Mouse (Mus musculus): ENCODE measurements around the gene Med12l. TPM values are rescaled to one million over a fixed set of nuclear protein-coding genes. Genes with fewer than 3 reads are reported as not detected.

Gene Med12l
- polyA plus RNA-seq, 1 experiment from 2014 or later: 2.1 TPM

GRCm38 (mm10) chr3:59141507-59142305 is 136.1 kb downstream of the Med12l start:
- no peak for ATAC-seq (ENCODE audit: insufficient number of reproducible peaks, insufficient read depth, low FRiP score, low read depth)
- 62% methylated on average over 8 of the region's 8 CpGs for WGBS
- H3K27me3 ChIP-seq (ENCODE audit: control insufficient read depth, insufficient read depth, low read length): no peaks in the 10 kb centered on the region
- H3K4me2 ChIP-seq (replicated peaks; ENCODE audit: low read depth, low read length): no peak overlapping the region
- no peaks in the 10 kb centered on the region for H3K4me1 ChIP-seq (ENCODE audit: control insufficient read depth, insufficient read depth, low read length)
- no peaks in the 10 kb centered on the region for H3K9me3 ChIP-seq (ENCODE audit: control insufficient read depth, low read depth, low read length)
- H3K27ac ChIP-seq (ENCODE audit: low read length): no peak overlapping the region
- H3K36me3 ChIP-seq (ENCODE audit: control insufficient read depth, insufficient read depth, low read length): no peaks in the 10 kb centered on the region
- H3K4me3 ChIP-seq (ENCODE audit: low read depth, low read length): no peak overlapping the region
- no peak overlapping the region for H3K9ac ChIP-seq (replicated peaks; ENCODE audit: low read depth, low read length)

- ATAC-seq (ENCODE audit: insufficient number of reproducible peaks, insufficient read depth, low FRiP score, low read depth): no peak
- no peaks in the 10 kb centered on the region for H3K4me1 ChIP-seq (ENCODE audit: control insufficient read depth, insufficient read depth, low read length)
- H3K27ac ChIP-seq (ENCODE audit: low read length): no peak overlapping the region
- no peaks in the 10 kb centered on the region for H3K9me3 ChIP-seq (ENCODE audit: control insufficient read depth, low read depth, low read length)
- H3K4me3 ChIP-seq (ENCODE audit: low read depth, low read length): no peak overlapping the region
- no peaks in the 10 kb centered on the region for H3K36me3 ChIP-seq (ENCODE audit: control insufficient read depth, insufficient read depth, low read length)
- H3K9ac ChIP-seq (replicated peaks; ENCODE audit: low read depth, low read length): no peak overlapping the region
- no peaks in the 10 kb centered on the region for H3K27me3 ChIP-seq (ENCODE audit: control insufficient read depth, insufficient read depth, low read length)
- WGBS: 74% methylated on average over 5 of the region's 5 CpGs
- no peak overlapping the region for H3K4me2 ChIP-seq (replicated peaks; ENCODE audit: low read depth, low read length)
These were observed 139.6 kb downstream of the Med12l start for GRCm38 (mm10) chr3:59145194-59145593.

DNA sequence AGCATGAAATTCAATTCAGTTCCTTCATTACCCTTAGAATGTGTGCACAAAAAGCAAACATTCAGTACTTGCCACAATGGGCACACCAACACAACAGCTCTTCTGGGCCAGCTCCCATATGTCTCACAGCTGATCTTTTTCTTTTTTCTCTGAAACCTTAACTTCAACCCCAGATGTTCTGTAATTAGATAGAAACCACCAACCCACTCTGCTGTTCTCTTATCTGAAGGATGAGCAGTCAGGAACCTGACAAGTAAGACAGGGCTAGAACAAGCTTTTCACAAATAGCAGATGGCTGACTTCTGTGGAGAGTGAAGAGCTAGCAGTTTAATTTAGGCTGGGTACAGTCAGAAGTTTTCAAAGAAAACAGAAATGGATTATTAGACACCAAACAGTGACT is 144.0 kb downstream of the Med12l start:
- H3K9me3 ChIP-seq (ENCODE audit: control insufficient read depth, low read depth, low read length): no peaks in the 10 kb centered on the region
- no peak overlapping the region for H3K27ac ChIP-seq (ENCODE audit: low read length)
- no peak overlapping the region for H3K4me2 ChIP-seq (replicated peaks; ENCODE audit: low read depth, low read length)
- no peak for ATAC-seq (ENCODE audit: insufficient number of reproducible peaks, insufficient read depth, low FRiP score, low read depth)
- no peak overlapping the region for H3K4me3 ChIP-seq (ENCODE audit: low read depth, low read length)
- no peak overlapping the region for H3K9ac ChIP-seq (replicated peaks; ENCODE audit: low read depth, low read length)
- H3K36me3 ChIP-seq (ENCODE audit: control insufficient read depth, insufficient read depth, low read length): no peaks in the 10 kb centered on the region
- no peaks in the 10 kb centered on the region for H3K27me3 ChIP-seq (ENCODE audit: control insufficient read depth, insufficient read depth, low read length)
- H3K4me1 ChIP-seq (ENCODE audit: control insufficient read depth, insufficient read depth, low read length): no peaks in the 10 kb centered on the region

DNA sequence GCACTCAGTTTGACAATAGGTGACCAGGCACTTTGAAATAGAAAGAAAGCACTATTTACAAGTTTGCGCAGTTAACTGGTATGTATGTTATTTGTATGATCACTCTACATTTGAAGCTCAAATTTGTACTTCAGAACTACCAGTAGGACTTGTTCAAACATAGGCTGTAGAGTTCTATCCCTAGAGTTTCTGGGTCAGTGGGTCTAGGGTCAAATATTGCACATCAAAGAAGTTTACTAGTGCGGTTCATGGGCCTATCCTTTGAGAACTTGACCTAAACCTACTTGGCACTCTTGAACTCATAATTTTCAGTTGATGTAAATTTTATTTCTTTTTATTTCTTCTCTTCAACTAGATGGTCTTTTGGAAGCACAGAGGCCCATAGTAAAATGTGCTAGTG is 145.0 kb downstream of the Med12l start:
- no peak overlapping the region for H3K4me2 ChIP-seq (replicated peaks; ENCODE audit: low read depth, low read length)
- no peaks in the 10 kb centered on the region for H3K4me1 ChIP-seq (ENCODE audit: control insufficient read depth, insufficient read depth, low read length)
- no peak overlapping the region for H3K4me3 ChIP-seq (ENCODE audit: low read depth, low read length)
- H3K27me3 ChIP-seq (ENCODE audit: control insufficient read depth, insufficient read depth, low read length): no peaks in the 10 kb centered on the region
- no peaks in the 10 kb centered on the region for H3K36me3 ChIP-seq (ENCODE audit: control insufficient read depth, insufficient read depth, low read length)
- H3K27ac ChIP-seq (ENCODE audit: low read length): no peak overlapping the region
- H3K9me3 ChIP-seq (ENCODE audit: control insufficient read depth, low read depth, low read length): no peaks in the 10 kb centered on the region
- 95% methylated on average over 2 of the region's 2 CpGs for WGBS
- no peak overlapping the region for H3K9ac ChIP-seq (replicated peaks; ENCODE audit: low read depth, low read length)
- ATAC-seq (ENCODE audit: insufficient number of reproducible peaks, insufficient read depth, low FRiP score, low read depth): no peak

DNA sequence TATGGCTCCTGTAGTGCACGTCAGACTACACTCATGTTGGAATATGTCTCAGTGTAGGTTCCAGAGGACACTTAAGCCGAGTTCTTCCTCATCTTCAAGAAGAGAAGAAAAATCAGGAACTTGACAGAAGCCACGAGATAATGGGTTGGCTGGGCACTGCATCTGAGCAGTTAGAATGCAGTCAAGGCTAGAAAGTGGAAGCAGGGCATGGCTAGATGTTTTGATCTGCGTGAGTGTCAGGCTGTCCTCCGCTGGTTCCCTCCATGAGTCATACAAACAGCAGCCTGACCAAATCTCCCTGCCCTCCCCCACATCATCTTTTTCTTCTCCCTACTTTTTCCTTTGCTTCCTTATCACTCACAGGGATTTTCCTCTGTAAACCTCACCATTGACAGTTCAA is 147.8 kb downstream of the Med12l start, which contains the start of gene P2ry14:
Gene P2ry14 (minus strand): TSS at position 195 of the 400 bp plus-strand sequence.
- Histone ChIP-seq H3K27me3 (ENCODE audit: control insufficient read depth, insufficient read depth, low read length) (no peaks in the 10 kb centered on the region), H3K4me3 (ENCODE audit: low read depth, low read length) (no peak within 1 kb of the TSS), H3K27ac (ENCODE audit: low read length) (no peak within 1 kb of the TSS), H3K36me3 (ENCODE audit: control insufficient read depth, insufficient read depth, low read length) (no peaks in the 10 kb centered on the region), H3K9ac (replicated peaks; ENCODE audit: low read depth, low read length) (no peak within 1 kb of the TSS), H3K4me2 (replicated peaks; ENCODE audit: low read depth, low read length) (no peak within 1 kb of the TSS), H3K4me1 (ENCODE audit: control insufficient read depth, insufficient read depth, low read length) (no peaks in the 10 kb centered on the region), H3K9me3 (ENCODE audit: control insufficient read depth, low read depth, low read length) (no peaks in the 10 kb centered on the region)
- WGBS: 74% methylated on average over 5 of the region's 5 CpGs
- no peak for ATAC-seq (ENCODE audit: insufficient number of reproducible peaks, insufficient read depth, low FRiP score, low read depth)

DNA sequence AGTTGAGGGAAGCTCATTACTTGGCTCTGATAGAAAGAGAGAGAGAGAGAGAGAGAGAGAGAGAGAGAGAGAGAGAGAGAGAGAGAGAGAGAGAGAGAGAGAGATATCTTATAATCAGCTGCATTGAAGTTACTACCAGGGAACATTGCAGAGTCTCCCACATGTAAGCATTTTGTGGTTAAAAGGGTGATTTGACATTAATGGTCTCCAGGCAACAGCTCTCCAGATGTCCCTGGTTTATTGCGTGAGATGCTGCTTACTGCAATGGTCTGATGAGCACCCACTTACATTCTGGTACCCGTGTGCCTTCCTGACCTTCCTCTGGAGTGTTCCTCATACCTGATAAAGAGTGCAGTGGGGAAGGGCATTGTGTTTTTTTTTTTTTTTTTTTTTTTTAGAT is 149.3 kb downstream of the Med12l start:
- no peak for ATAC-seq (ENCODE audit: insufficient number of reproducible peaks, insufficient read depth, low FRiP score, low read depth)
- H3K4me2 ChIP-seq (replicated peaks; ENCODE audit: low read depth, low read length): no peak overlapping the region
- WGBS: 70% methylated on average over 2 of the region's 2 CpGs

DNA sequence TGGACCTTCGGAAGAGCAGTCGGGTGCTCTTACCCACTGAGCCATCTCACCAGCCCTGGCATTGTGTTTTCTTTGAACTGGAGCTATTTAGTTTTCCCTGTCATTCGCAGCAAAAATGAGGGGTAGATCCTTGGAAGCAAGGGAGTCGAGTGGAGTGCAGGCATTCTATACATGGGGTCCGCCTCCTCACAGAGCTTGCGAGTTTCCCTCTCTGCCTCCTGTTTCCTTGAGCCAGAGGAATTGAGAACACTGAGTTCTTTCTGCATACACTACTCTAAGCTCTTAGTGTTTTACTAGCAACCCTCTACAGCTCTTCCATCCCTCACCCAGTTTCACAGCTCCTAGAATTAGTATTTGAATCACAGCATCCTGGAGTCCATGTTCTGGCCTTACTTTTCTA is 149.8 kb downstream of the Med12l start:
- no peak for ATAC-seq (ENCODE audit: insufficient number of reproducible peaks, insufficient read depth, low FRiP score, low read depth)

More for the DNA sequence above, 149.3 kb downstream of the Med12l start:
- Histone ChIP-seq H3K27ac (ENCODE audit: low read length) (no peak overlapping the region), H3K27me3 (ENCODE audit: control insufficient read depth, insufficient read depth, low read length) (no peaks in the 10 kb centered on the region), H3K9ac (replicated peaks; ENCODE audit: low read depth, low read length) (no peak overlapping the region), H3K9me3 (ENCODE audit: control insufficient read depth, low read depth, low read length) (no peaks in the 10 kb centered on the region), H3K4me3 (ENCODE audit: low read depth, low read length) (no peak overlapping the region), H3K36me3 (ENCODE audit: control insufficient read depth, insufficient read depth, low read length) (no peaks in the 10 kb centered on the region), H3K4me1 (ENCODE audit: control insufficient read depth, insufficient read depth, low read length) (no peaks in the 10 kb centered on the region)

DNA sequence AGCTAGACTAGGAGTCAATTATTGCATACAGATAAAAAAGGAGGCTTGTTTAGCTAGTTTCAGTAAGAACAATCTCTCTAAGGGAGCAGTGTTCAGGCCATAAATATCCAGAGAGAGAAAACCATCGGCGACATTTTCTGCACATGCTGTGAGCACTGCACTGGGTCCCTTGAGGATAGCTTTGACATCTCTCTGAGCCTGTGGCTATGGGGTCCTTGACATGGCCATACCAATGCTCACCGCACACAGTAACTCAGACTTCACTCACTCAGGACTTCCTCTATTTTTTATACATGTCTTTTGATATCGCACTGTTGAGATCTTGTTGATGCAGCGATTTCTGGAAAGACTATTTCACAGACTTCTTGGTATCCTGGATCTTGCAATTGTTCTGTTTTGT is 151.4 kb downstream of the Med12l start:
- Histone ChIP-seq H3K27me3 (ENCODE audit: control insufficient read depth, insufficient read depth, low read length) (no peaks in the 10 kb centered on the region), H3K4me1 (ENCODE audit: control insufficient read depth, insufficient read depth, low read length) (no peaks in the 10 kb centered on the region), H3K4me2 (replicated peaks; ENCODE audit: low read depth, low read length) (no peak overlapping the region), H3K4me3 (ENCODE audit: low read depth, low read length) (no peak overlapping the region), H3K9me3 (ENCODE audit: control insufficient read depth, low read depth, low read length) (no peaks in the 10 kb centered on the region), H3K27ac (ENCODE audit: low read length) (no peak overlapping the region), H3K9ac (replicated peaks; ENCODE audit: low read depth, low read length) (no peak overlapping the region), H3K36me3 (ENCODE audit: control insufficient read depth, insufficient read depth, low read length) (no peaks in the 10 kb centered on the region)
- ATAC-seq (ENCODE audit: insufficient number of reproducible peaks, insufficient read depth, low FRiP score, low read depth): no peak
- WGBS: 92% methylated on average over 5 of the region's 5 CpGs

More for the DNA sequence above, 149.8 kb downstream of the Med12l start:
- Histone ChIP-seq H3K4me3 (ENCODE audit: low read depth, low read length) (no peak overlapping the region), H3K36me3 (ENCODE audit: control insufficient read depth, insufficient read depth, low read length) (no peaks in the 10 kb centered on the region), H3K9me3 (ENCODE audit: control insufficient read depth, low read depth, low read length) (no peaks in the 10 kb centered on the region), H3K27me3 (ENCODE audit: control insufficient read depth, insufficient read depth, low read length) (no peaks in the 10 kb centered on the region), H3K4me1 (ENCODE audit: control insufficient read depth, insufficient read depth, low read length) (no peaks in the 10 kb centered on the region), H3K4me2 (replicated peaks; ENCODE audit: low read depth, low read length) (no peak overlapping the region), H3K9ac (replicated peaks; ENCODE audit: low read depth, low read length) (no peak overlapping the region), H3K27ac (ENCODE audit: low read length) (no peak overlapping the region)
- WGBS: 92% methylated on average over 6 of the region's 6 CpGs

- no peak overlapping the region for H3K27ac ChIP-seq (ENCODE audit: low read length)
- no peaks in the 10 kb centered on the region for H3K4me1 ChIP-seq (ENCODE audit: control insufficient read depth, insufficient read depth, low read length)
- no peaks in the 10 kb centered on the region for H3K9me3 ChIP-seq (ENCODE audit: control insufficient read depth, low read depth, low read length)
- H3K27me3 ChIP-seq (ENCODE audit: control insufficient read depth, insufficient read depth, low read length): no peaks in the 10 kb centered on the region
- H3K36me3 ChIP-seq (ENCODE audit: control insufficient read depth, insufficient read depth, low read length): no peaks in the 10 kb centered on the region
- no peak overlapping the region for H3K4me3 ChIP-seq (ENCODE audit: low read depth, low read length)
- 73% methylated on average over 1 of the region's 1 CpGs for WGBS
- no peak for ATAC-seq (ENCODE audit: insufficient number of reproducible peaks, insufficient read depth, low FRiP score, low read depth)
- no peak overlapping the region for H3K4me2 ChIP-seq (replicated peaks; ENCODE audit: low read depth, low read length)
- no peak overlapping the region for H3K9ac ChIP-seq (replicated peaks; ENCODE audit: low read depth, low read length)
These were observed 154.8 kb downstream of the Med12l start for GRCm38 (mm10) chr3:59160465-59160864.

Data from stomach, embryonic 14.5 days (tissue).